Mouse (Mus musculus): ENCODE measurements around the gene Cc2d2b. TPM values are rescaled to one million over a fixed set of nuclear protein-coding genes. Genes with fewer than 3 reads are reported as not detected.

The Cc2d2b gene
- polyA plus RNA-seq, 1 experiment from 2014 or later: 0.17 TPM

GRCm38 (mm10) chr19:40821306-40821825 is 72.8 kb downstream of the Cc2d2b start:
- H3K4me3 ChIP-seq (replicated peaks): no peak overlapping the region
- no peak for ATAC-seq (ENCODE audit: insufficient read depth, low FRiP score, low read depth)
- no peaks in the 10 kb centered on the region for H3K4me1 ChIP-seq
- H3K4me2 ChIP-seq: no peak overlapping the region
- H3K9me3 ChIP-seq: no peaks in the 10 kb centered on the region
- H3K9ac ChIP-seq: no peak overlapping the region
- no peak overlapping the region for H3K27ac ChIP-seq
- no peaks in the 10 kb centered on the region for H3K27me3 ChIP-seq (replicated peaks)
- H3K36me3 ChIP-seq: no peaks in the 10 kb centered on the region
- 67% methylated on average over 4 of the region's 4 CpGs for WGBS

DNA sequence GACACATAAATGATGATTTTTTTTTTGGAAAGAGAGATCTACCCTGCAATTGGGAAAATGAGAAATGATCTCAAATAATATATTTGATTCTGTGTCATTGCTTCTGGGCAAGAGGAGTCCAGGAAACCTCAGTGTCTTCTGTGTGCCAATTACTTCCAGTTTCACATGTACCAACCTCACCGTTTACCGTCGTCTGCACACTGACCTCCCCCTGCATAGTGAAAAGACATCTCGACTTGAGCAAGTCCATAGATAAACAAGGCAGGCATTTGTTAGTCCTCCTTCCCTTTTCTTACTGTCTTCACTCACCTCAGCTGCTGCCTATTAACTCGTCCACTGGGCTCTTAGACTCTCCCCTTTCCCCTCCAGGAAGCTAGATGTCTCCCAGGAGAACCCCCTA is 77.1 kb downstream of the Cc2d2b start:
- no peak overlapping the region for H3K9ac ChIP-seq
- H3K27ac ChIP-seq: no peak overlapping the region
- peaks cover 5% of the 10 kb centered on the region; the same call in 1 of the 2 replicates for H3K4me1 ChIP-seq
- 56% methylated on average over 5 of the region's 5 CpGs for WGBS
- H3K9me3 ChIP-seq: no peaks in the 10 kb centered on the region
- H3K4me3 ChIP-seq (replicated peaks): no peak overlapping the region
- no peak for ATAC-seq (ENCODE audit: insufficient read depth, low FRiP score, low read depth)
- no peaks in the 10 kb centered on the region for H3K36me3 ChIP-seq
- H3K4me2 ChIP-seq: no peak overlapping the region
- no peaks in the 10 kb centered on the region for H3K27me3 ChIP-seq (replicated peaks)

- Histone ChIP-seq H3K36me3 (no peaks in the 10 kb centered on the region), H3K27me3 (replicated peaks) (no peaks in the 10 kb centered on the region), H3K9me3 (no peaks in the 10 kb centered on the region), H3K4me3 (replicated peaks) (no peak overlapping the region), H3K4me1 (peaks cover 5% of the 10 kb centered on the region; the same call in 1 of the 2 replicates), H3K9ac (no peak overlapping the region), H3K4me2 (no peak overlapping the region), H3K27ac (no peak overlapping the region)
- ATAC-seq (ENCODE audit: insufficient read depth, low FRiP score, low read depth): no peak
- WGBS: 67% methylated on average over 7 of the region's 7 CpGs
These were observed 78.2 kb downstream of the Cc2d2b start for GRCm38 (mm10) chr19:40826735-40827134.

DNA sequence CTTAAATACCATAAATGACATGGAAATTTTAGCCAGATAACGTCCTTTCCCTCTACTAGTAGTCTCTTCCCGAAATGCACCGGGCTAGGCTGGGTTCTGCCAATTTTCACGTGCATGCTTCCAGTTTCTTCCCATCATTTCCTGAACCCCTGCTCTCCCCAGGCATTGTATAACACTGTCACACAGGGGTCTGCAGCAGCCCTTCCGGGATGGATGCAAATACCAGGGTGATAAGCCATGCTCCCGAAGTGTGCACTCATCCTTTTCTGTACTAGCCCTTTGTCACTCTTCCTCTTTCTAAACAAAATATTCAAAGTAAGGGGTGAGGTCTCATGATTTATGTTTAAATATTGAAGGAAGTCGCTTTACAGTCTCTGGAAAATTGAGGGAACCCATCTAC is 81.6 kb downstream of the Cc2d2b start:
- ATAC-seq (ENCODE audit: insufficient read depth, low FRiP score, low read depth): no peak
- Histone ChIP-seq H3K4me3 (replicated peaks) (peak overlapping the region; percentile 86), H3K4me1 (peaks cover 9% of the 10 kb centered on the region; the same call in 1 of the 2 replicates), H3K27ac (no peak overlapping the region), H3K36me3 (no peaks in the 10 kb centered on the region), H3K9ac (0 out of 2 replicates have a peak overlapping the region, but pooled peaks have one; percentile 59), H3K27me3 (replicated peaks) (no peaks in the 10 kb centered on the region), H3K9me3 (no peaks in the 10 kb centered on the region), H3K4me2 (peak overlapping the region; percentile 67)
- 47% methylated on average over 7 of the region's 7 CpGs for WGBS

GRCm38 (mm10) chr19:40830703-40831415 is 82.3 kb downstream of the Cc2d2b start, which contains the start of gene Ccnj:
TSS of gene Ccnj (plus strand) at chr19:40831279.
- ATAC-seq (ENCODE audit: insufficient read depth, low FRiP score, low read depth): peak; percentile 99
- WGBS: under 1% methylated on average over 69 of the region's 71 CpGs

DNA sequence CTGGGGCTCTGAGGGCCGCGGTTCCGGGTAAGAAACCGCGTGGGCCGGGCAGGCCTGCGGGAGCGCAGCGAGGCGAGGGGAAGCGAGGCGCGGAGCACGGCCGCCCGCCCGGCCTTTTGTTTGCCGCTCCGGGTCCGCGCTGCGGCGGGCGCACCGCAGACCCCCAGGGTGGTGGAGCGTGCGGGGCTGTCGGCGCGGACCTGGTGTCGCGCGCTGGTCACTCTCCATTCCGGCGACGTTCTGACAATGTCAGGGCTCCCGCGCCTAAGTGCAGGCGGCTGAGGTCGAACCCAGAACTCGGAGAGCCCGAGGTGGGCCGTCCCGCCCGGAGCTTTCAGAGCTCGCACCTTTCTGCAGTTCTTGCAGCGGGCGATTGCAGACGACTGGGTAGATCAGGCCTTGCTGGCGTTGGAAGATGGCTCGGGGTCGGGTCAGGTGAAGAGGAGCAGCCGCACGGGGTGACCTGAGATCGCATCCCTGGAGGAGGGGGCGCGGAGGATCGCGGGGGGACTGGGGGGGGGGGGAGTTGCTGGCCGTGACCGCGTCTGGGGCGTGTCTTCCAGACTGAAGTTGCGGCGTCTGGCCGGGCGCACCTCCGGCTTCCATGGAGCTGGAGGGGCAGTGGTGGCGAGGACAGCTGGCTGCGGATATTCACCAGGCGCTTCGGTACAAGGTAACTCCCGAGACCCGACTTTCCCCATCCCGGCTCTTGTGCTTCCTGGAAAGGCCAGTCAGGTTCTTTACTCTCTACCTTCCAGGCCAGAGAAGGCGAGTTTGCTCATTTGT is 83.1 kb downstream of the Cc2d2b start:
- Histone ChIP-seq H3K4me2 (peak overlapping the region; percentile 67), H3K36me3 (no peaks in the 10 kb centered on the region), H3K4me3 (replicated peaks) (peak overlapping the region; percentile 86), H3K27ac (peak overlapping the region; percentile 86), H3K9me3 (no peaks in the 10 kb centered on the region), H3K27me3 (replicated peaks) (no peaks in the 10 kb centered on the region), H3K9ac (peak overlapping the region; percentile 83), H3K4me1 (peaks cover 9% of the 10 kb centered on the region; the same call in 1 of the 2 replicates)
- WGBS: under 1% methylated on average over 67 of the region's 76 CpGs
- ATAC-seq (ENCODE audit: insufficient read depth, low FRiP score, low read depth): peak; percentile 45

More at GRCm38 (mm10) chr19:40830703-40831415, 82.3 kb downstream of the Cc2d2b start, which contains the start of gene Ccnj:
- H3K9me3 ChIP-seq: no peaks in the 10 kb centered on the region
- no peaks in the 10 kb centered on the region for H3K36me3 ChIP-seq
- peaks cover 9% of the 10 kb centered on the region; the same call in 1 of the 2 replicates for H3K4me1 ChIP-seq
- H3K4me2 ChIP-seq: peak within 1 kb of the TSS; percentile 67
- peak within 1 kb of the TSS; percentile 86 for H3K4me3 ChIP-seq (replicated peaks)
- peak within 1 kb of the TSS; percentile 83 for H3K9ac ChIP-seq
- H3K27ac ChIP-seq: peak within 1 kb of the TSS; percentile 86
- H3K27me3 ChIP-seq (replicated peaks): no peaks in the 10 kb centered on the region

DNA sequence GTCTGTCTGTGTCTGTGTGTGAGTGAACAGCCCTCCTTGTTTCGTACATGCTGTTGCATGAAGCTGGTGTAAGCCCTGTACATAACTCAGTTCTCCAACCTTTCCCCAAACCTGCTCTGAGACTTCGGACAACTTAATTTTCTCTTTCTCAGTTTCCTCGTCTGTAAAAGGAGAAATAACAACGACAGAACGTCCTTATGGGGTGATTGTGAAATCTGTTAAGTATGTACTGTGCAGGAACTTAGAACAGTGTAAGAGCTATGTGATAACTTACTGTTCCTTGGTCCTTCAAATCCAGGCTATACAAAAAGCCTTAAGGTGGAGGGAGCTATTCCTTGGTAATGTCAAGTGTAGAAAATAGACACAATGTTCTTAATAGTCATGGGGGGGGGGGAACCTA is 83.8 kb downstream of the Cc2d2b start:
- Histone ChIP-seq H3K9ac (peak overlapping the region; percentile 83; the same call in 1 of the 2 replicates), H3K4me2 (peak overlapping the region; percentile 67), H3K27me3 (replicated peaks) (no peaks in the 10 kb centered on the region), H3K4me3 (replicated peaks) (peak overlapping the region; percentile 86), H3K4me1 (peaks cover 9% of the 10 kb centered on the region; the same call in 1 of the 2 replicates), H3K36me3 (0 out of 2 replicates have a peak, but pooled peaks cover under 1% of the 10 kb centered on the region), H3K9me3 (no peaks in the 10 kb centered on the region), H3K27ac (no peak overlapping the region)
- WGBS: 25% methylated on average over 5 of the region's 5 CpGs
- ATAC-seq (ENCODE audit: insufficient read depth, low FRiP score, low read depth): no peak

GRCm38 (mm10) chr19:40834436-40834835 is 85.9 kb downstream of the Cc2d2b start:
- 85% methylated on average over 6 of the region's 6 CpGs for WGBS
- no peak overlapping the region for H3K9ac ChIP-seq

DNA sequence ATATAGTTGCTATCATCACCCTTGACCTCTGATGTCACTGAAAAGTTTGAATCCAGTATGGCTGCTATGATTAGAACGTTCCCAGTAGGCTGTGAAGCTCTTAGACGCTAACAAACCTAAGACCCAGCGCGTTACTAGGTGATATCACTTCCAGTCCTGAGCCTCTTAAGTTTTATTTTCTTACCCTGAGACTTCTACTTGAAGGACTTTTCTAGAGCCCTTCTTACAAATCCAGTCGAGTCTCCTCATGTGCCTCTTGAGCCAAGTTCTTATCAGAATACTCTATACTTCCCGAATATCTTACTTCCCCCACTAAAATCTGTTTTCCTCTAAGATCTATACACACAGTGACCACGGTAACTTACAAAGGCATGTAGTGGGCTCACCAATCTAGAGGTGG is 89.7 kb downstream of the Cc2d2b start:
- no peaks in the 10 kb centered on the region for H3K9me3 ChIP-seq
- no peak for ATAC-seq (ENCODE audit: insufficient read depth, low FRiP score, low read depth)
- no peaks in the 10 kb centered on the region for H3K4me1 ChIP-seq
- no peak overlapping the region for H3K4me3 ChIP-seq (replicated peaks)
- peaks cover 19% of the 10 kb centered on the region; the same call in 1 of the 2 replicates for H3K36me3 ChIP-seq
- no peak overlapping the region for H3K27ac ChIP-seq
- no peak overlapping the region for H3K9ac ChIP-seq
- WGBS: 91% methylated on average over 7 of the region's 7 CpGs
- H3K4me2 ChIP-seq: no peak overlapping the region
- no peaks in the 10 kb centered on the region for H3K27me3 ChIP-seq (replicated peaks)

More at GRCm38 (mm10) chr19:40834436-40834835, 85.9 kb downstream of the Cc2d2b start:
- Histone ChIP-seq H3K4me3 (replicated peaks) (no peak overlapping the region), H3K27ac (no peak overlapping the region), H3K27me3 (replicated peaks) (no peaks in the 10 kb centered on the region), H3K9me3 (no peaks in the 10 kb centered on the region), H3K4me2 (no peak overlapping the region), H3K36me3 (peaks cover 14% of the 10 kb centered on the region; the same call in 1 of the 2 replicates), H3K4me1 (peaks cover 9% of the 10 kb centered on the region; the same call in 1 of the 2 replicates)
- ATAC-seq (ENCODE audit: insufficient read depth, low FRiP score, low read depth): no peak

DNA sequence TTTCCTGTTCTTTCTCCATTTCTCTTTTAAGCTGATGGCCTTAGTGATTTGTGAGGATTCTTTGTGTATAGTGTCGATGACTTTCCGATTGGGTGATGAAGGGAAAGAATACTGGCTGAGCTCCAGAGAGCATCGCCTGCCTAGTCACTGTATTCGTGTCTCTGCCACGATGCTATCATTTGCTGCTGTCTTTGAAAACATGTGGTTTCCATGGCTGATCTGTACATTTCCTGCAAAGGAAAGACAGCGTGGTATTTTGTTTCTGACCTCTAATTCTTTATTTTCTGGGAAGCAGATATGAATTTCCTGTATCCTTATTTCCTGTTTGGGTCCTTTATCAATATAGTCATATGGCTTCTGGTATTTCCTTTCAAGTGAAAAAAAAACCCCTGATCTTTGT is 91.8 kb downstream of the Cc2d2b start:
- ATAC-seq (ENCODE audit: insufficient read depth, low FRiP score, low read depth): no peak
- H3K36me3 ChIP-seq: peaks cover 30% of the 10 kb centered on the region
- no peaks in the 10 kb centered on the region for H3K9me3 ChIP-seq
- H3K27me3 ChIP-seq (replicated peaks): no peaks in the 10 kb centered on the region
- 67% methylated on average over 6 of the region's 6 CpGs for WGBS
- H3K4me2 ChIP-seq: no peak overlapping the region
- H3K27ac ChIP-seq: no peak overlapping the region
- H3K4me1 ChIP-seq: no peaks in the 10 kb centered on the region
- H3K9ac ChIP-seq: no peak overlapping the region
- H3K4me3 ChIP-seq (replicated peaks): no peak overlapping the region

GRCm38 (mm10) chr19:40841083-40841482 is 92.5 kb downstream of the Cc2d2b start:
- no peaks in the 10 kb centered on the region for H3K9me3 ChIP-seq
- no peaks in the 10 kb centered on the region for H3K4me1 ChIP-seq
- WGBS: 53% methylated on average over 6 of the region's 6 CpGs
- H3K9ac ChIP-seq: no peak overlapping the region
- no peak overlapping the region for H3K27ac ChIP-seq
- H3K27me3 ChIP-seq (replicated peaks): no peaks in the 10 kb centered on the region
- no peak for ATAC-seq (ENCODE audit: insufficient read depth, low FRiP score, low read depth)
- H3K4me3 ChIP-seq (replicated peaks): no peak overlapping the region
- no peak overlapping the region for H3K4me2 ChIP-seq
- peaks cover 37% of the 10 kb centered on the region for H3K36me3 ChIP-seq

All from stomach, embryonic 15.5 days (tissue).